Mouse (Mus musculus) heart, adult 2 months (tissue): ENCODE measurements around the gene Lect2. TPM values are rescaled to one million over a fixed set of nuclear protein-coding genes. Genes with fewer than 3 reads are reported as not detected.
A peak's percentile ranks its signal among the peaks of the same experiment; 100 is the strongest.

ENCODE experiments used
- DNase-seq, 2 experiments: peaks; one replicate each; pipeline ENCODE4 v3.0.0; 2021
- H3K27ac ChIP-seq: fragments of 200-600 bp; 2 replicates; pipeline ENCODE4 v1.8.1; 2022
- H3K27me3 ChIP-seq: fragments of 200-500 bp; 2 replicates; pipeline ENCODE4 v1.6.1; 2012; ENCODE audit warnings: mild to moderate bottlenecking, low read length, inconsistent platforms, mixed read lengths; ENCODE audit not compliant: control insufficient read depth, insufficient read depth
- H3K36me3 ChIP-seq: fragments of 200-500 bp; 2 replicates; pipeline ENCODE4 v1.6.1; 2012; ENCODE audit warnings: low read length, inconsistent platforms; ENCODE audit not compliant: control insufficient read depth, insufficient read depth
- H3K4me1 ChIP-seq: fragments of 200-500 bp; 2 replicates; pipeline ENCODE4 v1.6.1; 2011; ENCODE audit warnings: low read length; ENCODE audit not compliant: control insufficient read depth, insufficient read depth
- H3K4me3 ChIP-seq: fragments of 200-600 bp; 2 replicates; pipeline ENCODE4 v1.8.1; 2022
- H3K79me2 ChIP-seq: fragments of 200-500 bp; replicated peaks from 2 replicates; pipeline ENCODE4 v1.6.1; 2012; ENCODE audit warnings: mild to moderate bottlenecking, inconsistent platforms, low read length, moderate library complexity, mixed read lengths; ENCODE audit not compliant: control insufficient read depth, insufficient read depth
- H3K9ac ChIP-seq: fragments of 200-500 bp; 2 replicates; pipeline ENCODE4 v1.6.1; 2012; ENCODE audit warnings: low read depth, mild to moderate bottlenecking, control low read depth, inconsistent platforms, low read length, mixed read lengths
- CTCF ChIP-seq: fragments of 200-600 bp; IDR thresholded peaks from 2 replicates; pipeline ENCODE4 v1.8.1; 2022; ENCODE audit warnings: antibody characterized with exemption, mild to moderate bottlenecking, moderate library complexity
- EP300 ChIP-seq: fragments of 200-500 bp; IDR thresholded peaks from 2 replicates; pipeline ENCODE4 v1.6.1; 2011; ENCODE audit warnings: low read depth, low read length, control low read depth; ENCODE audit not compliant: insufficient read depth
- POLR2A ChIP-seq: fragments of 200-500 bp; IDR thresholded peaks from 2 replicates; pipeline ENCODE4 v1.6.1; 2011; ENCODE audit warnings: mild to moderate bottlenecking, low read depth, low read length, control low read depth; ENCODE audit not compliant: insufficient read depth
- WGBS: fragments of 180-500 bp; shearing (Covaris S2); methylation state at CpG from one replicate; pipeline ENCODE4 v1.1.7; 2018; 5-methylcytosine and 5-hydroxymethylcytosine counted together
- intact Hi-C: fragments of 180-260 bp; cut with DNase I; formaldehyde crosslinking; loops from one replicate; pipeline ENCODE4 v1.15.1; 2025
- polyA plus RNA-seq: library from polyadenylated mRNA; depleted of rRNA; stranded (reverse); fragments of >200 nt; gene quantifications from 2 replicates; pipeline ENCODE4 v1.2.3, GENCODE M21; 2012
- total RNA-seq, 2 experiments: library from RNA; stranded (reverse); gene quantifications; 2 replicates each; pipeline ENCODE4 v1.2.3; 2021

The Lect2 gene
- total and polyA plus RNA-seq, 3 experiments = not detected

DNA sequence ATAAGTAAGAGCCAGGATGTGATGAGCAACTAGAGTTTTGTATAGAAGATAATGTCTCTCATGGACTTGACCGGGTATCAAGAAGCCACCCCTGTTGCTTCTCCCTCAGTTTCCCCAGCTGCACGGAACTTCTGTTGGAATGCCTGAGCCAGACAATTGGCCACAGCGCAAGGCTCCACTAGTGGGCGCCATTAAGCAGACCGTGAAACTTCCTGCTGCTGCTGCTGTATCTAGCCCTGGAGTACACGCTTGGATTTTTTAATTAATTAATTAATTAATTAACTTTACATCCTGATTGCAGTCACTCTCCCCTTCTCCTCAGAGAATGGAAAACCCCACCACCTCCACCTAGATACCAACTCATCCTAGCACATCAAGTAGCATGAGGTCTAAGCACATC, 14.8 kb upstream of the Lect2 start:
- TF ChIP-seq CTCF (peak; percentile 79), EP300 (no peak)
- 38% methylated on average over 6 of the region's 6 CpGs for WGBS
- no peaks in the 10 kb centered on the region for H3K36me3 ChIP-seq
- H3K27me3 ChIP-seq = no peaks in the 10 kb centered on the region
- H3K27ac ChIP-seq = no peak overlapping the region
- H3K4me1 ChIP-seq = peaks cover 5% of the 10 kb centered on the region
- DNase-seq = peak; percentile 44 to 65
- H3K79me2 ChIP-seq = no peaks in the 10 kb centered on the region
- no peak overlapping the region for H3K9ac ChIP-seq
- no peak overlapping the region for H3K4me3 ChIP-seq
- intact Hi-C loops = loop anchor here (1.0 kb wide), 1 partner anchor 95 kb away; no protein-coding TSS in a partner anchor

DNA sequence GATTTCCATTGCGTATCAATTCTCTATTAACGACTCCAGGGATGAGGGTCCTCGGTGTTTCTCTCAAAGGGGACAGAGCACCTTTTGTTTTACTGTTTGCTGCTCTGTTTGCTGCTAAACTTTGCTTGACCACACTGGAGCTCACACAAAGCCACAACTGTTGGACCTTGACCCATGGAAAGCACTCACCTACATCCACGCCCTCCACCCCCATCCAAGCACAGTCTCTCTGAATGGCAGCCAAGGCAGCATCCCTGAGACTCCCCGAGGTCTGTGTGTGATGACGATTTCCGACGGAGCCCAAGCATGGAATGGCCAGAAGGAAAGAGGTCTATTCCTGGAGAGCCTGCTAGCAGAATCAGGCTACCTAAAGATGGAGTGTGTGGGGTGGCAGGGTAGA, 12.8 kb upstream of the Lect2 start:
- H3K27ac ChIP-seq = no peak overlapping the region
- H3K4me3 ChIP-seq = no peak overlapping the region
- no peaks in the 10 kb centered on the region for H3K36me3 ChIP-seq
- no peaks in the 10 kb centered on the region for H3K79me2 ChIP-seq
- H3K9ac ChIP-seq = no peak overlapping the region
- intact Hi-C loops = no loop called here
- no peaks in the 10 kb centered on the region for H3K27me3 ChIP-seq
- WGBS = 77% methylated on average over 8 of the region's 8 CpGs
- peaks cover 1% of the 10 kb centered on the region; the same call in 1 of the 2 replicates for H3K4me1 ChIP-seq
- TF ChIP-seq POLR2A (no peak), CTCF (no peak), EP300 (no peak)
- DNase-seq = no peak

GRCm38 (mm10) chr13:56559841-56560370, 11.6 kb upstream of the Lect2 start:
- H3K9ac ChIP-seq = no peak overlapping the region
- no peaks in the 10 kb centered on the region for H3K79me2 ChIP-seq
- no peak overlapping the region for H3K27ac ChIP-seq
- no peak overlapping the region for H3K4me3 ChIP-seq
- no peak for TF ChIP-seq CTCF
- no peak for TF ChIP-seq POLR2A
- no peak for TF ChIP-seq EP300
- no peaks in the 10 kb centered on the region for H3K36me3 ChIP-seq
- WGBS = 88% methylated on average over 6 of the region's 6 CpGs
- H3K27me3 ChIP-seq = no peaks in the 10 kb centered on the region
- DNase-seq = no peak
- H3K4me1 ChIP-seq = peaks cover 1% of the 10 kb centered on the region; the same call in 1 of the 2 replicates
- intact Hi-C loops = no loop called here

DNA sequence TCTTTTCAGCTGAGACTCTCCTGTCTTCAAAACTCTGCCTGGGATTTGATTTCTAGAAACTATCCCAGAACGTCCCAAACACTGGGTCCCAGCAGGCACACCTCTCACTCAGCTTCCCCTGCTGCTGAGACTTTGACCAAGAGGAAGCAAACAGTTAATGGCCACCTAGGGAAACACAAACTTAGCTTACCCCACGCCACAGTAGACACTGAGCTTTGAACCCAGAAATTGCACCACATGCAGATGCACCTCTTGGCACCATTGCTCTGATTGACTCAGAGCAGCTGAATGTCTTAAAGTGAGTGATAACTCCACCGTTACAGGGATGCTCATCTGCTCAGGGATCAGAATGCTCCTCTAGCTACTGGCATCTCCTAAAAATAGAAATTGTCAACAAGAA, 10.5 kb upstream of the Lect2 start:
- H3K36me3 ChIP-seq = no peaks in the 10 kb centered on the region
- intact Hi-C loops = no loop called here
- no peak for DNase-seq
- TF ChIP-seq POLR2A (no peak), EP300 (no peak), CTCF (no peak)
- H3K4me1 ChIP-seq = peaks cover 1% of the 10 kb centered on the region; the same call in 1 of the 2 replicates
- no peak overlapping the region for H3K4me3 ChIP-seq
- WGBS = 62% methylated on average over 3 of the region's 3 CpGs
- H3K27ac ChIP-seq = no peak overlapping the region
- H3K27me3 ChIP-seq = no peaks in the 10 kb centered on the region
- no peak overlapping the region for H3K9ac ChIP-seq
- H3K79me2 ChIP-seq = no peaks in the 10 kb centered on the region

- no peak overlapping the region for H3K4me3 ChIP-seq
- WGBS = 81% methylated on average over 3 of the region's 3 CpGs
- no peak overlapping the region for H3K27ac ChIP-seq
- DNase-seq = no peak
- H3K27me3 ChIP-seq = no peaks in the 10 kb centered on the region
- intact Hi-C loops = loop anchor here (2.0 kb wide), 2 partner anchors 82 to 202 kb away; no protein-coding TSS in a partner anchor
- H3K36me3 ChIP-seq = no peaks in the 10 kb centered on the region
- no peaks in the 10 kb centered on the region for H3K79me2 ChIP-seq
- no peak for TF ChIP-seq EP300
- no peak for TF ChIP-seq POLR2A
- TF ChIP-seq CTCF = no peak
- H3K4me1 ChIP-seq = no peaks in the 10 kb centered on the region
- no peak overlapping the region for H3K9ac ChIP-seq
Observed at GRCm38 (mm10) chr13:56556701-56557100, 8.4 kb upstream of the Lect2 start.

GRCm38 (mm10) chr13:56555957-56556356, 7.7 kb upstream of the Lect2 start:
- Histone ChIP-seq H3K79me2 (no peaks in the 10 kb centered on the region), H3K4me3 (no peak overlapping the region), H3K27me3 (no peaks in the 10 kb centered on the region), H3K27ac (no peak overlapping the region), H3K36me3 (no peaks in the 10 kb centered on the region), H3K9ac (no peak overlapping the region), H3K4me1 (no peaks in the 10 kb centered on the region)
- 3% methylated on average over 1 of the region's 1 CpGs for WGBS
- peak; percentile 76 for TF ChIP-seq CTCF
- TF ChIP-seq EP300 = no peak
- DNase-seq = peak; percentile 47 to 58
- intact Hi-C loops = loop anchor here (2.0 kb wide), 3 partner anchors 81 to 203 kb away; no protein-coding TSS in a partner anchor
